Mouse (Mus musculus) erythroblast, embryonic 14.5 days (primary cell): Measurements from ENCODE around the gene Ednrb.

Experiments used
- GATA1 ChIP-seq: IDR thresholded peaks from 2 replicates; pipeline ENCODE4 v1.6.1; 2012; ENCODE audit warnings: low read length, inconsistent platforms, mixed read lengths
- TAL1 ChIP-seq: IDR thresholded peaks from 3 replicates; pipeline ENCODE4 v1.6.1; 2012; ENCODE audit warnings: low read length, inconsistent platforms, mixed read lengths

- TF ChIP-seq TAL1: no peak
- TF ChIP-seq GATA1: no peak
Observed at GRCm38 (mm10) chr14:103866636-103867035, 22.4 kb upstream of the Ednrb start.
